Mouse (Mus musculus) spleen, adult 12 weeks (tissue): Measurements from ENCODE around the gene Tspyl3.
"Not testable (repeated sequence)": the region's sequence is repeated elsewhere in the genome, so short reads cannot be mapped to it uniquely, and the experiment has no call there.

Experiments used
- DNase-seq: peaks from one replicate; pipeline ENCODE4 v3.0.0; 2022; ENCODE audit warnings: low spot score

The Tspyl3 gene

GRCm38 (mm10) chr2:153224946-153225594, at the start of gene Tspyl3:
Gene Tspyl3 (minus strand): TSS chr2:153225441.
- DNase-seq, result no peak

GRCm38 (mm10) chr2:153274919-153275247, 49.6 kb upstream of the Tspyl3 start:
- no peak for DNase-seq

DNA sequence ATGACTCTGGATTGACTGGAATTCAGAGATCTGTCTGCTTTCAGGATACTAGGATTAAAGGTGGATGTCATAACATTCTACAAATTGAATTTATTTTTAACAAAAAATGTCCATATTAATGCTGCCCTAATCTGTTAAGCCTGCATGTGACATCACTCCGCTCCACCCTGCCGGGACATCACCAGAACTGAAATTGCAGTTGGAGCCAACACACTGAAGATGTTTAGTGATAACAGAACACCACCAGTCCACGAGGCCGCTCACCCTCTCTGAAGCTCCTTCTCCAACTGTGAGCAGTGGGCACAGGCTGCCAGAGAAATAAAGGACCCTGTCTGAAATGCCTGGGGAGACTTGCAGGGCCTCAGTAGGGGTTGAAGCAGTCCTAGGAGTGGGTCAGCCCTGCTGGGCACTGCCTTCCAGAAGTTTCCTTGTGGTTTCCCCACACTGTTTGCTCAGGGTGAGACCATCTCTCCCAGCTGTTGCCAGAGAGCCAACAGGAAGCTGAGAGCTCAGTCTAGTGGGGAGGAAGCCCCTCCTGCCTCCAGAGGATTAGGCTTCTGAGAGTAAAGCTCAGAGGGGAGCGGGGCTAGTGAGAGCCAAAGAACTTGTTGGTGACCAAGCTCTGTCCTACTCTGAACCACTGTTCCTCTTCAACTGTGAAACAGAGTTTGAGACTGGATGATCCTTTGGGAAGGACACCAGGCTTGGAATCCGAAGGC, 49.1 kb upstream of the Tspyl3 start:
- DNase-seq, result not testable (repeated sequence)

DNA sequence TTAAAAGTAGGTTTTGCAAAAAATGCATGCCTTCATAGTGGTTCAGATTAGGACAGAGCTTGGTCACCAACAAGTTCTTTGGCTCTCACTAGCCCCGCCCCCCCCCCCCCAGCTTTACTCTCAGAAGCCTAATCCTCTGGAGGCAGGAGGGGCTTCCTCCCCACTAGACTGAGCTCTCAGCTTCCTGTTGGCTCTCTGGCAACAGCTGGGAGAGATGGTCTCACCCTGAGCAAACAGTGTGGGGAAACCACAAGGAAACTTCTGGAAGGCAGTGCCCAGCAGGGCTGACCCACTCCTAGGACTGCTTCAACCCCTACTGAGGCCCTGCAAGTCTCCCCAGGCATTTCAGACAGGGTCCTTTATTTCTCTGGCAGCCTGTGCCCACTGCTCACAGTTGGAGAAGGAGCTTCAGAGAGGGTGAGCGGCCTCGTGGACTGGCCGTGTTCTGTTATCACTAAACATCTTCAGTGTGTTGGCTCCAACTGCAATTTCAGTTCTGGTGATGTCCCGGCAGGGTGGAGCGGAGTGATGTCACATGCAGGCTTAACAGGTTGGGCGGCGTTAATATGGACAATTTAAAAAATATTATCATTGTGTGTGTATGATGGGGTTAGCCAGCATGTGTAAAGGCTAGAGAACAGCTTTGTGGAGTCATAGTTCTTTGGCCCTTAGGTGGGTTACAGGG, 45.1 kb upstream of the Tspyl3 start:
- not testable (repeated sequence) for DNase-seq

- DNase-seq, result no peak
Observed at GRCm38 (mm10) chr2:153267331-153267730, 42.1 kb upstream of the Tspyl3 start.

DNA sequence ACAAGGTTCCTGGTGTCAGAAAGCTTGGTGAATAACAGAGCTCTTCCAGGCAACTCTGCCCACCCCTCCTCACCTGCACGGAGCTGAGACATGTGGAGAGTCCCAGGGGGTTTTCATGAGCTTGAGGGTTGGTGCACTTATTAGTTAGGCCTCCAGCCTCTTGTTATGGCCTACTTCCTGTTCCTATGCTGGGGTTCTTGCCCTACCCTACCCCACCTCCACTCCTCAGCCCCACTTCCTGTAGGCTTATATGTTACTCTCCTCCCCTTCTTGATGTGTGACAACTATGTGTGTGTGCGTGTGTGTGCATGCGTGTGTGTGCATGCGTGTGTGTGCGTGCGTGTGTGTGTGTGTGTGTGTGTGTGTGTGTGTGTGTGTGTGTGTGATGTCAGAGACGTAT, 37.8 kb upstream of the Tspyl3 start:
- no peak for DNase-seq

GRCm38 (mm10) chr2:153259864-153260674, 34.8 kb upstream of the Tspyl3 start:
- DNase-seq, result no peak

DNA sequence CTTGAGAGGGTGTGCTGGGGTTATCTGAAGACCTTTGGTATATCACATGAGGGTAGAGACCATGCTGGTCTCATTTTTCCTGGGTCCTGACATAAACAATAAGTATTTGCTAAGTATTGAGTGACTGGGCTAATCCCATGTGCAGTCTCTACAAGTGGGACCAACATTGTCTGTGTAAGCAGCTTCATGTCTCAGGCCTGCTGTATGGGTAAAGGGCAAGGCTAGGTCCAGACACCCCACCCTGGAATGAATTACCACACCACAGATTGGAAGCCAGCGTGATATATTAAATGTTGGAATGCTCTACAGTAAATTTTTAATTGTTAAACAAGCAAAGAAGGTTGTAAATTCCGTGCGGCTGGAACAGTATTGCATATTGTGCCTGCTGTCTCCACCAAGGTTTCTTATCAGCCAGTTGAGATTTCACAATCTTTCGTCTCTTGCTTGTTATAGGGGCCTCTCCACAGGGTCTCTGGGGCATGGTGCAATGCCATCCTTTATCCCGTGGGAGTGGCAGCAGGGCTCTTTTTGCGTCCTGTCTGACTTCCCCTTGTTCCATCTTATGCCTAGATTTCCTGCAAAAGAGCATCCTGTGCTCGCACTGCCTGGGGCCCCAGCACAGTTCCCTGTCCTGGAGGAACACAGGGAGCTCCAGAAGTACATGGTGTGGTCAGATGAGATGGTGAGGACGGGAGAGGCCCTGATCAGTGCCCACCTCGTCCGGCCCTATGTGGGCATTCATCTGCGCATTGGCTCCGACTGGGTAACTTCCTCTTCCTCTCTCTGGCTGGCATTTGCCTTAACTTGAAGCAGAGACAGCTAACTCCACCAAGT, 34.0 kb upstream of the Tspyl3 start:
- no peak for DNase-seq

GRCm38 (mm10) chr2:153256604-153257003, 31.4 kb upstream of the Tspyl3 start:
- no peak for DNase-seq

DNA sequence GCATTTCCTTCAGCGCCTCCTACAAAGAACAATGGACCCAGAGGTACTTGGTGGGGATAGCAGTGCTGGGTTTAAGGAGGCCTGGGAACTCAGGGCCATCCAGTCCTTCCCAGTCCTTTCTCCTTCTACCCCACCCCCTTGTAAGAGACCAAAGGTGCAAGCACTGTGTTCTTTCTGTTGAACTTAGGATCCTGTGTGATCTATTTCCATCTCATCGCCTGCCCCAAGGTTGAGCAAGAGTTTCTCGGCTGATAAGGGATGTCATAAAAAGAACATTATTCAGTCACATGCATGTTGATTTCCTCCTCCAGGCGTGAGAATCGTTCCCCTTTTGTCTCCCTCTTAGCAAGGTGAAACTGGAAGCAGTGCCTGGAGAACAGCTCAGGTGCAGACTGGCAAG, 24.5 kb upstream of the Tspyl3 start:
- DNase-seq, result no peak

DNA sequence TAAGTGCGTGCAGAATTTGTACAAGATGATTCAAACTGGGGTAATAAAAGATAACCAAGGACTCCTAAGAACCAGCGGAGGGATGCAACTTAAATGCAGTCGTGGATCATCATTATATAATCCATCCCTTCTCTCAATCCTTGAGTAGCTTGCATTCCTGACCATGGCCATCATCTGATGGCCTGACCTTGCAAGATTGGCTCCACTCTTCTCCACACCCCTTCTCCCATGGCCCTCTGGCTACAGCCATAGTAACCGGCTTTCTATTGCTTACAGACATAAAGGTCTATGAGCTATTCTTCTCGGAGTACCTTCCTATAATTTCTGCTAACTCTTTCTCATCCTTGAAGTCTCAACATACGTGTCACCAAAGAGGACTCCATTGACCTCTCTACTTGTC, 16.9 kb upstream of the Tspyl3 start:
- no peak for DNase-seq

GRCm38 (mm10) chr2:153241250-153242014, 16.2 kb upstream of the Tspyl3 start, which contains the start of the genes Plagl2 and Pofut1:
Gene Plagl2 (minus strand): TSS chr2:153241426.
Gene Pofut1 (plus strand): TSS chr2:153241533.
- peak; percentile 89 for DNase-seq

- peak; percentile 70 for DNase-seq
Observed at GRCm38 (mm10) chr2:153240701-153241235, 15.5 kb upstream of the Tspyl3 start.

- DNase-seq, result no peak
Observed at GRCm38 (mm10) chr2:153239860-153240480, 14.7 kb upstream of the Tspyl3 start.

GRCm38 (mm10) chr2:153239021-153239859, 14.0 kb upstream of the Tspyl3 start:
- no peak for DNase-seq

GRCm38 (mm10) chr2:153238406-153238805, 13.2 kb upstream of the Tspyl3 start:
- no peak for DNase-seq

- DNase-seq, result no peak
Observed at GRCm38 (mm10) chr2:153237891-153238290, 12.7 kb upstream of the Tspyl3 start.

GRCm38 (mm10) chr2:153237193-153237592, 12.0 kb upstream of the Tspyl3 start:
- DNase-seq, result no peak

DNA sequence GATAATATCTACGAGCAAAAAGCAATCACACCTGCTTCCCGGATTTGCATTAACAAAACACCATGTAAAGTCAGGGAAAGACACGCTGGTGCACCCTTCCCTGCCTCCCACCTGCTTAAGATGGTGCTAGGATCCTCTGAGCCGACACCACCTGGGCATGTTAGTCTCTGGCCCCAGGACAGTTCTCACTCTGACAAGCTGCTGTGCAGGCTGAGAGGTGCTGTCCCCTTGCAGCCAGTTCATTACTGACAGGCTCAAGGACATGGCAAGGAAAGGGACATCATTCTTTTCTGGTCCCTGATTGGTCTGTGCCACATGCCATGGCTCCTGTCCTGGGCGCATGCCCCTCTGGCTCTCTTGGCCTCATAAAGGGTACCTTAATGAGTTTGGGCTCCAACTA, 3.3 kb upstream of the Tspyl3 start:
- no peak for DNase-seq
